Mouse (Mus musculus) cerebellum, adult 18-20 months (tissue): Measurements from ENCODE around the gene Gm20708.
"Not testable (repeated sequence)": the region's sequence is repeated elsewhere in the genome, so short reads cannot be mapped to it uniquely, and the experiment has no call there.

Source experiments
- DNase-seq, 2 experiments: peaks; one replicate each; pipeline ENCODE4 v3.0.0; 2021

The Gm20708 gene

DNA sequence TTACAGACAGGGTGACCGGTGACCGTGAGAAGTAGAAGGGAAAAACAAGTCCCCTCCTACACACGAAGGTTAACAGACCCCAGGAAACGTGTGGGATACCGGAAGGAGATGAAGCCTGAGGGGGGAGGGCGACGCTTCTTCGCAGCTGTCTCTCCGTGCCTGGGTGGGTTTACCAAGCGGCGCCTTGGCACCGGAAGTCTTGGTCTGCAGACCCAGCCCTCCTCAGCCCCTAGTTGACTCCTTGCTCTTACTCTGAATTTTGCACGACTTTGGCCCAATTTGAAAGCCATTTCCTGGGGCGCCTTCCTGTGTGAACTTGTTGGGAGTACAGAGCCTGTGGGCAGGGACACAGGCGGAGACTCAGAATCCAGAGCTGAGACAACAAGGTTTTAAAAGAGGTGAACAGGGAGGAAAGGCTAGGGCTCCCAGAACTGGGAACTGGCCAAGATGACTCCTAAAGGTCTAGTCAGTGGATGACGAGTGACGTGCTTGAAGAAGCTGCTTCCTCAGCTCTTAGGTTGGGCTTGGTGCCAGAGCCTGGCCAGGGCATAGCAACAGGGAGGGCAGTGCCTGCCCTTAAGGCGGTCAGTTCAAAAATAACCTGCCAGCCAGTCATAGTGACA is 28.2 kb upstream of the Gm20708 start:
- DNase-seq: no peak

DNA sequence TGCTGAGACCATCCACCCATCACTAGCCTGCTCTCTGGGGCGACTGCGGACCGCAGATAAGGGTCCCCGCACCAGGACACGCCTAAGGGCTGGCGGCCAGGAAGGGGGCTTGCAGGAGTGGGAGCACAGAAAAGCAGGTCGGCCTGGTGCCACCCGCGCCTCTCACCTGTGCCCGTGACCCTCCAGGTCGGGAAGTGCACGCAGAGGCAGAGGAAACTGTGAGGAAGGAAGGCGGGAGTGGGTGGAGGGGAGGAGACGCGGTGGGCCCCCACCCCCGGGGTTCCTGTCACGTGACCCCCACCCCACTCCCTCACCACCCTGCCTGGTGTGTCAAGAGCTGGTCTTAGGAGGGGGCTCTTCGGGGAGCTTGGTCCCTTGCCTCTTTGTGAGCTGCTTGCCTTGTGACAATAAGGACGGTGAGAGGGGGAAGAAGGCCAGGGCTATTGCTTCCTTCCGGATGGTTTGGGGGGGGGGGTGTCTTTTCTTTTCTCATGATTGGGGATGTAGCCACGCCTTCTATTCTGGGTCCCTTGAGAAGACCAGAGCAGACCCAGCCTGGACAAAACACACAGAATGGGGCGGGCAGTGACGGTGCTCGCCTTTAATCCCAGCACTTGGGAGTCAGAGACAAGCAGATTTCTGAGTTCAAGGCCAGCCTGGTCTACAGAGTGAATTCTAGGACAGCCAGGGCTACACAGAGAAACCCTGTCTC is 27.3 kb upstream of the Gm20708 start, which contains the start of the genes Tmc8 and Tmc6:
TSS of gene Tmc8 (plus strand) at position 84 of the 712 bp plus-strand sequence.
TSS of gene Tmc6 (minus strand) at position 206 of the 712 bp plus-strand sequence.
- DNase-seq: no peak

DNA sequence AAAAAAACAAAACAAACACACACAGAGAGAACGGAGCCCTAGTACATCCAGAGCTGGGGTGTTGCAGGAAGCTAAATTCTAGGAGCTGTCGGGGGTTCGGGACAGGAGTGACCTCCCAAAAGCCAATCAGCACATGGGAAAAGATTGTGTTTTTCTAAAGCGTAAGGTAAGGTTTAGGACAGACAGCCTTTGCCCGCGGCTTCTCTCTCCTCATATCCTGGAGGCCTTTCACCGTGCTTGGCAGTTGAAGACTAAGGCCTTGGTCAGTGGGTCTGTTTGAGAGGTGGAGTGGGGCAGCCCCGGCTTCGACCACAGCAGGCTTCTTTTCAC is 26.8 kb upstream of the Gm20708 start:
- no peak for DNase-seq

DNA sequence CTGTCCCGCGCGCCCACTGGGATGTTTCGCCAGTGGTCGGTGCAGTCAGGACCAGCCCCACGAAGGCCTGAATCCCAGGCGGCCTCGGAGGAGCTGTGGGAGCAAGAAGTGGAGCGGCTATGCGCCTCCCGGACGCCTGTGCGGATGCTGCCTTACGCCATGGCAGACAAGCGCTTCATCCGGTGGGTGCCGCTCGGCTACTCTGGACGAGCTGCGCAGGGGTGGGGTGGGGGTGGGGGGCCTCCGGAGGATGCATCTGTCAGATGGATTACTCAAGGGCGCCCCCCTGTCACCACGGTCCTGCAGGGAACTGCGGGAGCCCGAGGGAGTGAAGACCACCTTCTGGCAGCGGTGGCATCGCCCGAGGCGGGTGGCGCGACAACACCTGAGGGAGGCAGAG is 26.4 kb upstream of the Gm20708 start:
- peak; percentile 36 to 47 for DNase-seq

DNA sequence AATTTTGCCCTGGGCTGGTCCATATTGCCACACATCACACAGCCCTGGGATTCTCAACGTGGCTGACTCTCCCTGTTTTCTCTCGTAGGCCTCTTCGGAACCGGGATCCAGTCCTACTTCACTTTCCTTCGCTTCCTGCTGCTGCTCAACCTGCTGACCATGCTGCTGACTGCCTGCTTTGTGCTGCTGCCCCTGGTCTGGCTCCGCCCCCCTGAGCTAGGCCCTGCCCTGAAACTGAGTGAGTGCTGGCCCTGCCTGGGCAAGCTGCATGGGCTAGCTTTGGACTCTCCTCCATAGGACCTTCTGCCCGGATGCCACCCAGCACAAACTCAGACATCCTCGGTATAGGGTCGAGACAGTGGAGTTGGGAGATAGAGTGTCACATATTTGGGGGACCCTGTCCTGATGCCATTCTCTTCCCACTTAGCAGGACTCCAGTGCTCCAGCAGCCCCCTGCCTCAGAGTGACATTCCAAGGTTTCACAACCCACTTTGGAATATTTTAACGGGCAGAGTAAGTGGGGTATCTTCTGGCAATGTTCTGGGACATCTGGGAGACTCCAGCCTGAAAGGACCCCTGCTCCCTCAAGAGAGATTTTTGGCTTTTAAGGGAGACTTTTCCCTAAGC is 25.7 kb upstream of the Gm20708 start:
- DNase-seq: no peak

DNA sequence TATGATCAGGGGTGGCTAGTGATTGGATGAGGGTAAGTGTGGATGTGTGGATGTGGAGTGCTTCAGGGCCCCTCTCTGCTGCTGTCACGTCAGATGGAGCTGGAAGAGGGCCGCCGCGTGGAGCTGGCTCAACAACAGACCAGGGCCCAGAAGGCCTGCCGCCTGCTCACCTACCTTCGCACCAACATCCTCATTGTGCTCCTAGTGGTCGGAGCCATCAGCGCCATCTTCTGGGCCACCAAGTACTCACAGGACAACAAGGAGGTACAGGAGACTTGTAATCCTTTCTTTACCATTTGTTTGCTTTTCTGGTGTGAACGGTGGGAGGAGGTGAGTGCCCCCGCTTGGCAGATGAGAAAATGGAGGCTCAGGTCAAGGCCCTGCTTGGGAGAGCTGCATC is 23.2 kb upstream of the Gm20708 start:
- DNase-seq: peak; percentile 69 to 78

DNA sequence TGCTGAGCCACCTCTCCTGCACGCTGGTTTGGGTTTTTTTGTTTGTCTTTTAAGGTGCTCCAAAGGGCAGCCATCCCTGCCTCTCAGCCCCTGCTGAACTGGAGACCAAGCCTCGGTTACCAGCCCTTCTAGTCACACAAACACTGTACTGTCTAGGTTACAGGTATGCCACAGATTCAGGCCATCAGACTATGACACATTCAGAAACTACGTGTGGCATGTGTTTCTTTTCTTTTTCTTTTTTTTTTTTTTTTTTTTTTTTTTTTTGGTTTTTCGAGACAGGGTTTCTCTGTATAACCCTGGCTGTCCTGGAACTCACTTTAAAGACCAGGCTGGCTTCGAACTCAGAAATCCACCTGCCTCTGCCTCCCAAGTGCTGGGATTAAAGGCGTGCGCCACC is 21.0 kb upstream of the Gm20708 start:
- DNase-seq: not testable (repeated sequence)

DNA sequence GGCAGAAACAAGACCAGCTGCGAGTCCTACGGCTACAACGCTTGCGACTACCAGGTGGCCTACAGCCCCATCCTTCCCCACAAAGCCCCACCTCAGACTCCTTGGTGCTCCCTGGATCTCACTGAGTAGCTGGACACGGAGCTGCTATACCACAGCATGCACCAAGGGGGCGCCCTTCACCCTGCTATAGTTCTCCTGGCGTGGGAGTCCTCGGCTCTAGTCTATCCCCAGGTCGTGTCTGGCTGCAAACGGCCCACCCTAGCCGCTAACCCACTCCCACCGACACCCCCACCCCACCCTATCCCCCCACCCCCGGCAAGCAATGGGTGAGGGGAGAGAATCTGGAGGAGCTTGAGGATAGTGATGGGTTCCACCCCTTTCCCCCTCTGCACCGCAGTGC is 19.2 kb upstream of the Gm20708 start:
- peak; percentile 47 to 54 for DNase-seq

DNA sequence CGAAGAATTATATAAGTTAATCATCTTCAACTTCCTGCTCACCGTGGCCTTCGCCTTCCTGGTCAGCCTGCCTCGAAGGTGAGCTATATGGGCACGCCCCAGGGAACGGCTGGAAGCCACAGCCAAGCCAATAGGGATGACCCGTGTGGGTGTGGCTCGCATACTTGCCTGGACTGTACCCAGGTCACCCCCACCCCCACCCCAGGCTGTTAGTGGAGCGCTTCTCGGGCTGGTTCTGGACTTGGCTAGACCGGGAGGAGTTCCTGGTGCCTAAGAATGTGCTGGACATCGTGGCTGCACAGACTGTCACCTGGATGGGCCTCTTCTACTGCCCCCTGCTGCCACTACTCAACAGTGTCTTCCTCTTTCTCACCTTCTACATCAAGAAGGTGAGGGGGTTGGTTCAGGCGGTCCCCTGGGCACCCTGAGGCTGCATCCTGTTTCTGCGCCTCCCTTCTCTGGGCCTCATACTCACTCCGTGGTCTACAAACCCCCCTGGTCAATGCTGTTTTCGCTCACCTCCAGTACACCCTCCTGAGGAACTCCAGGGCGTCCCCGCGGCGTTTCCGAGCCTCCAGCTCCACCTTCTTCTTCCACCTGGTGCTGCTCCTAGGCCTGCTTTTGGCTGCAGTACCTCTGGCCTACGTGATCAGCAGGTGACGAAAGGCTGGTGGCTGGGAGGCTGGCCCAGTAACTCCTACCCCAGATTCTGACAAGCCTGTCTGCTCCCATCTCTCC is 18.6 kb upstream of the Gm20708 start:
- no peak for DNase-seq

DNA sequence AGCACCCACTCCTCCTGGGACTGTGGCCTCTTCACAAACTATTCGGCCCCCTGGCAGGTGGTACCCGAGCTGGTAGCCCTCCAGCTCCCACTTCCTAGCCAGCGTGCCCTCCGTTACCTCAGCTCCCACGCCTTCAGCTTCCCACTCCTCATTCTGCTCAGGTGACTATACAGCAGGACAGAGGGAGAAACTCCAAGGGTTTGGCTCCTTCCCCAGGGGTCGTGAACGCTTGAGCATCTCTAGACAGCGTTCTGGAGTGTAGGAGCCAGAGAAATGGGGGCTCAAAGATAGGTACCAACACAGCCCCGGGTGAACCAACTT is 18.1 kb upstream of the Gm20708 start:
- no peak for DNase-seq

DNA sequence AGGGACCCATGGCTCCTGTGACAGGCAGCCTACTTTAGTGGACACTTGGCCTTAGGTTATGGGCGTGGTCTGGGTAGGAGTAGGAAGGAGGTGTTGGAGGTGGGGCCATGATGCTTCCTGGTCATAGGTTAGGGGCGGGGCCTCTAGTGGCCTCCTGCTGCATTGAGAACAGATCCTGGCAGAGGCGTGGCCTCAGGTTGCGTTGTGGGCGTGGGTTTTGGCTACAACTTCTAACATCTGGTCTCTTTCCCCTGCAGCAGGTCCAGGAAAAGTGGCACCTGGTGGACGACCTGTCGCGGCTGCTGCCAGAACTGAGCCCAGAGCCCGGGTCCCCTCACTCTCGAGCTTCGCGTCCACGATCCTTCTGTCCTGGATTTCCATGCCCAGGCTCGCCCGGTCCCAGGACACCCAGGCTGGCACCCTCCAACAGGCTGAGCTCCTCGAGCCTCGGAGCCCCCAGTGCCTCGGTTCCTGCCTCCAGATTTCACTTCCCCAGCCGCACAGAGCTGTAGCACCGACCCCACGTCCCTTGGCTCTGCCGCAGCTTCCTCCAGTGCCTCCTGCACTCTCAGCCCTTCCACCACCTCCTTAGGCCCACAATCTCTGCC is 17.1 kb upstream of the Gm20708 start:
- no peak for DNase-seq

DNA sequence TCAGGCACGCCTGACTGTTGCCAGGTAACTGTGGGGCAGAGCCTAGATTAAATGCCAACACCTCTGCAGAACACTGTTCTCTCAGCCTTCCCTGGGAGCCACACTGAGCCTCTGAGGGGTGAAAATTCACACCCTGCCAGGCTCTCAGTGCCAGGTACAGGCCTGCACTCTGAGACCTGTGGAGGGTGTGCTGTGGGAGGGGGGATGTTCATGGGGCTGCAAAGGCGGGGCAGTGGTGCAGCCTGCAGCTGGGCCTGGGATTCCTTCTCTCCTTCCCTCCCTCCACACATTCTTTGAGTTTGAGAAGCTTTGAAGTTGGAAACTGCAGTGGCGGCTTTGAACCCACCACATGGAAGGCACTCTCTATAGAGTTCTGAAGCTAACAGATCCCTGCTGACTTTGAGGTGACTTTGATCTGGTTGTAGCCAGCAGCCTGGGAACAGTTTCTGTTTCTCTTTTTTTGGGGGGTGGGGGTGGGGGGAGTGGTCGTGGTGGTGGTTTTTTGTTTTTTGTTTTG is 15.4 kb upstream of the Gm20708 start:
- no peak for DNase-seq

DNA sequence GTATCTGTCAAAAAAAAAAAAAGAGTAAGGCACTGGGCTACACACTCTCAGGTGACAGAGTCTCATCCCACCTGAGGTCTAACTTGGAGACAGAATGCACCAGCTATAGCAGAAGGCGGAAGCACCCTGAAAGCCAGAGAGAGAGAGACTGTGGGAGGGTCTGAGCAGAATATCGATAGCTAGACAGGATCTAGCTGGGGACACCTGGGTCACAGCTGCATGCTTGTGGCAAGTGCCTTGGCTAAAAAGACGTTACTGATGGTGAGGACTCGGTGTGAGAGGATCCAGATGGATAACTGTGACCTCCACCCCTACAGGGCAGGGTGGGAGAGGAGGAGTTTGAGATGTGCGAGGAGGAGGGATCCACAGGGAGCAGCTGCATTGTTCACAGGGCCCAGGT is 12.5 kb upstream of the Gm20708 start:
- no peak for DNase-seq

DNA sequence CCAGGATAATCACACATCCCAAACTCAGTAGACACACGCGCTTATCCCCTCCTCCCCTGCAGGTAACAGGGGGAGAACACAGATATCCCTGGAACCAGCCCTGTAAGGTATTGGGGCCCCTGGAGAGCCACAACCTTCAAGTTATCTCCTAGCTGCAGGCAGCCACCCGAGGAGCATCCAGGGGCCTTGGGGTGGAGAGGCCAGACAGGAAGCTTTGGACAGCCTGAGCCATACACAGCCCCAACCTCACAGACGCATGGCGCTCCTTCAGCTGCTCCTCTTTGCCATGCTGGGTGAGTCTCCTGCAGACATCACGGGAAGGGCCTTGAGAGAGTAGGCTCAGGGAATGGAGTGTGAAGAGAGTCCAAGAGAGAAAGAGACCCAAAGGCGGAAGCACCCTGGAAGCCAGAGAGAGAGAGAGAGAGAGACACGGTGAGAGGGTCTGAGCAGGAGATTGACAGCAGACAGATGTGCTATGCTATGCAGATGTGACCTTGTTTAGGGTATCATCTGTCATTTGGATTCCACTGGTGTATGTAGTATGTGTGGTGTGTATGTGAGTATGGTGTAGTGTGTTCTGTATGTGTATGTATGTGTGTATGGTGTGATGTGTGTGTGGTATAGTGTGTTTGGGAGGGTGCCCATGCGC is 11.8 kb upstream of the Gm20708 start, which contains the start of gene 6030468B19Rik:
TSS of gene 6030468B19Rik (plus strand) at position 150 of the 649 bp plus-strand sequence.
- DNase-seq: no peak

DNA sequence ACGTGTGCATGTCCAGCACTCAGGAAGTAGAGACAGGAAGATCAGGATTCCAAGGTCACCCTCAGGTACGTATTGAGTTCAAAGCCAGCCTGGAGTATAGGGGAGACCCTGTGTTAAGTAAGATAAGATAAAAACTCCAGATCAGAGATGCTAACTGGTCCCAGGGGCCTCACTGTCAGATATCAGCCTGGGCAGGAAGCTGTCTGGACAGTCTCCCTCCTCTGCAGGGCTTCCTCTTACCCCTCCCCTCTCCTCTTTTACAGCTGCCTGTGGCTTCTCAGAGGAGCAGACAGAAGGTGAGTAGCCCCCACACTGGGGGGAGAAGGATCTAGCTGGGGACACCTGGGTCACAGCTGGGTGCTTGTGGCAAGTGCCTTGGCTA is 11.3 kb upstream of the Gm20708 start:
- DNase-seq: no peak

DNA sequence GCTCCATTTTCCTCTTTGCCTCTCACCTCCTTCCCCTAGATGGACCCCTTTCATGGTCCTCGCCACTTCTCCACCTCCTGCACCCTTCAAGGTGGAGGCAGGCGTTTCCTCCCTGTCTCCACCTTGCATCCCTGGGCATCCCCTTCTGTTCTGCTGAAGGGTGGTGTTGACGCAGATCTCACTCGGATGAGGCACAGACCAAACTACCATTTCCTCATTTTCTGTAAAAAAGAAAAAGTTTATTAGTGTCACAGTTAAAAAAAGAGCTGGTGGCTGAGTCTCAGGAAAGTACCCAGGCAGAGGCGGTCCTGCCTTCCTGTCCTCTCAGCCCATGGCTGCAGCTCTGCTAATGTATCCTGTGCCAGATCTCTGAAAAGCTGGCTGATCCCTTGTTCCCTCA is 10.3 kb upstream of the Gm20708 start:
- no peak for DNase-seq

DNA sequence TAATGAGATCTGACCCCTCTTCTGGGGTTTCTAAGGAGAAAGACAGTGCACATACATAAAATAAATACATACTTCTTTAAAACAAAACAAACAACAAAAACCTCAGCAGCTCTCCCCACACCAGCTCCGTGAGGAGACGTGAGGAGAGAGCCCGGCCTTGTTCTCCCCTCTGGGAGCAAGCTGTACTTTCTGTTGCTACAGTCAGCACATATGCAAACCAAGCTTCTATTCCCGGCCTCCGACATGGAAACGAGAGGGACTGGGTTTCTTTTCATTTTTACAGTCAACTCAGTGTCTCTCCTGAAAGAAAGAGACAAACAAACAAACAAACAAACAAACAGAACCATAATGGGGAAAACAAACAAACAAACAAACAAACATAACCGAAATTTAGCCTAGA is 9.4 kb upstream of the Gm20708 start:
- DNase-seq: no peak

DNA sequence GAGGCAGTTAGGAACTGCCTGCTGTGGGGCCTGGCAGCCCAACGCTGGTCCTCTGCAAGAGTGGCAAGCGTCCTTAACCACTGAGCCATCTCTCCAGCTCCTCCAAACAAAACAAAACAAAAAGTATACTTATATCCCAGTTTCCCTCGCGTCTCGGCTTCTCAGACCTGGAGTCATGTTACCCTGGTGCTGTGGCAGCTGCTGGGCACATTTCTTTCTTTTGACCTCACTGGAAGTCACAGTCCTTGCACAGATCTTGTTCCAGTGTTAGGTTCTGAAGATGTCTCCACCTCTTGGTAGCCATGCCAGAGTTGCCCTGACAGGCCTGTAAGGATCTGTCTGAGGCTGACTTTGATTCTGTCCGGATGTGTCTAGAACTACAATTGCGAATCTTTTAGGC is 7.8 kb upstream of the Gm20708 start:
- no peak for DNase-seq

DNA sequence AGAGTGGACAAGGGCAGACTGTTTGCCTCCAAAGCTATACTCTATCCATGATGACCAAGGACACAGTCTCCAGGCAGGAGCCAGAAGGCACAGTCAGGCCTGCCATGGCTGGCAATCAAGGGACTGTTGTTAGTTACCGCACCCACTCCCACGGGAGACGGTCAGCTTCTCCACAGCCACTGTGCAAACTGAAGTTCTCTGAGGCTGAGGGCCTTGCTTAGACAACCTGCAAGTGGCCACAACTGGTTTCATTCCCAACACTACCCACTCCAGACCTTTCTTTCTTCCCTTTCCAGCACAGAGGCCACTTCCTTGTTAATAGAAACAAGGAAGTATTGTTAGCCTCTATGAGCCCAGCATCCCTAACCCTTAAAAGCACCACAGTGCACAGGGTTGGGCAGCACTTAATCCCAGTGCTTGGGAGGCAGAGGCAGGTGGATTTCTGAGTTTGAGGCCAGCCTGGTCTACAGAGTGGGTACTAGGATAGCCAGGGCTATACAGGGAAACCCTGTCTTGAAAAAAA is 6.2 kb upstream of the Gm20708 start:
- no peak for DNase-seq

DNA sequence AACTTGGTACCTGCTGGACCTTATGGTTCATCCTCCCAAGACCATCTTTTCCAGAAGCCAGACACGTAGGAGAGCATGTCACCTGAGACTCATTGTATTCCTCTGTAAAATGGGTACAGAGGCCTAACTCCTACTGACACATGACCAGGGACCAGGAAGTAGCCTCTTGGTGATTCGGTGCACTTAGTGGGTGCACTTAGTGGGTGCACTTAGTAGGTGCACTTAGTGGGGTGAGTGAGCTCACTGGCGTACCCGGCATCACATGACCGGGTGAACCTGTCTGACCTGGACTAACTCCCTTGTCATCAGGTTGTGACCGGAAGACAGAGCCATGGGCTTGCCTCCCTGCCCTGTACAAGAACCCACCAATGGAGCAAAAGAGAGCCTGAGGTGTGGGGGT is 2.7 kb upstream of the Gm20708 start:
- DNase-seq: no peak

DNA sequence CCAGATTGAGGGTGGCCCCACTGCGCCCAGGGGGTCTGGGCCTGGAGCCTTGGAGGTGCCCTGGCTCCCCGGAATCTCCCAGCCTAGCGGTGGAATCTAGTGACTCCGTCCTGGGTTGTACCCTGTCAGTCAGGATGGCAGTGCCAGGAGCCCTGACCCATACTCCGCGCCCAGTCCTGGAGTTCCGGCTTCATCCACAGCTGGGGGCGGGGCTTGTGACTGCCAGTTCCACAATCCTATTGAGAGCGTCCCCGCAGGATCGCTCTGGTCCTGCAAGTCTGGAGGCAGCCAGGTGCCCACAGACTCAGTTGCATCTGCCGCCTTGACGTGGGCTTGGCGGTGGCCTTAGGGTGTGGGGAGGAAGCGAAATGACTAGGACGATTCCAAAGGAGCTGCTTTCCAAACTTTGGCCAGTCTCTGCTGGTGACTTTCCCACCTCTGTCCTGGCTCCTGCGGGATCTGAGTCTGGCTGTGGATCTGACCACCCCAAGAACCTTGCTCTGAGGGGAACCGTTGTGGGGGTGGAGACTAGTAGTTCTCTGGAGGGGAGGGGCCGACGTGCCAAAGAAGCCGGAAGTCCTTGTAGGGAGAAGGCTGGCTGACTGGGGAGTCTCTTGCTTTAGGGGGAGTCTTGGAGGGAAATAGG is 1.1 kb downstream of the Gm20708 start:
- peak; percentile 43 to 49 for DNase-seq

DNA sequence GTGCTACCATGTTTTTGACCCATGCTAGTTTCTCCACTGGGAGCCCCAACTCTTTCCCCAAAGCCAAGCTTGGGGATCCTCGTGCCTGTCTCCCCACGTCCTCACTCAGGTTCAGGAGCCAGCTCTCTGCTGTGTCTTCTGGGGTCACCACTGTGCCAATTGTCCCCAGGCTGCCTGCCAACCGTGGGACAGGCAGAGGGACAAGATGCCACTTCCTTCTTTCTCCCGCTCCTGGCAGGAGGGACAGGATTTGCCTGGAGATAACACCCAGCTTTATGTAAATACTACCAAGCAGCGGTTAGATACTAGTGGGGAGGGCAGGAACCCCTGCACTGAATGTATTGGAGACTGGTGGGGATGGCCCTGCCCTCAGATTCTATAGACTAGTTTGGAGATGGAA is 4.4 kb downstream of the Gm20708 start:
- no peak for DNase-seq
